Mouse (Mus musculus) C3H10T1/2 (cell line): ENCODE measurements around the gene Nol12. TPM values are rescaled to one million over a fixed set of nuclear protein-coding genes. Genes with fewer than 3 reads are reported as not detected.

Experiments
- polyA plus RNA-seq, 2 experiments: library from polyadenylated mRNA; unstranded; fragments of >200 nt; fragmentation: generic; extraction: Trizol; gene quantifications; one replicate each; pipeline ENCODE4 v1.2.1; 2012; ENCODE audit warnings: missing spikeins in 2 of 2

Nol12 gene
- polyA plus RNA-seq: 100 to 1,000 TPM; 115 to 191 TPM

DNA sequence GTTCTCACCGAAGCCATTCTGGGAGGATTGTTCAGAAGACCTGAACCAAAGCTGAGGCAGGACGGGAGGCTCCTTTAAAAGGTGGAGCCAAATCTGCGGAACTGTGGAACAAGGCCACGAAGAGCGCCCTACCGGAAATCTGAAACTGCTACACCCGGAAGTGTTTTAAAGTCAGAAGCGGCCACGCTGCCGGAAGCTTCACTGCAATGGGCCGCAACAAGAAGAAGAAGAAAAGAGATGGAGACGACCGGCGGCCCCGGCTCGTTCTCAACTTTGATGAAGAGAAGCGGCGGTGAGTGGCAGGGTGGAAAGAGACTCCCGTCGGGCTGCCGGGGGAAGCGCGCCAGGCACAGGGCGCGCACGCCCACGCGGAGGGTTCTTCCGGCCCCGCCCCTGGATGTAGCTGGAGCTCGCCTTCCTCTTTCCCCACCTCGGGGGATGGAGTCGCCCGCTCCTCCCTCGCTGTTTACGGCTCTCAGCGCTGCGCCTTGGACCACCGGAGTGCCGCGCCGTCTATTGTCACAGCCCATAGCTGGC is at the start of gene Nol12:
Gene Nol12 (plus strand): TSS at position 150 of the 537 bp plus-strand sequence.

DNA sequence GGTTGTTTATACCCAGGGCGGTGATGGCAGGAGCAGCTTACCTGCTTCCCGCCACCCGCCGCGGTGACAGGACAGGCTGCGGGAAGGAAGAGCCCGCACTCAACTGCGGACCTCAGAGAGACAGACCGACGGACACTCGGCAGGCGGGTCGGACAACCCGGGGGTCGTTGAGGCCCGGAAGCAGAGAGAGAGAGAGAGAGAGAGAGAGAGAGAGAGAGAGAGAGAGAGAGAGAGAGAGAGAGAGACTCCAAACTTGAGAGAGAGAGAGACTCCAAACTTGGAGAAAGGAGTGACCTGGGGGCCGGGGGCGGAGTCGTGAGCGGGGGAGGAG is 35.4 kb upstream of the Nol12 start, which contains the start of gene Gm49510:
Gene Gm49510 (plus strand): TSS at position 259 of the 331 bp plus-strand sequence.

DNA sequence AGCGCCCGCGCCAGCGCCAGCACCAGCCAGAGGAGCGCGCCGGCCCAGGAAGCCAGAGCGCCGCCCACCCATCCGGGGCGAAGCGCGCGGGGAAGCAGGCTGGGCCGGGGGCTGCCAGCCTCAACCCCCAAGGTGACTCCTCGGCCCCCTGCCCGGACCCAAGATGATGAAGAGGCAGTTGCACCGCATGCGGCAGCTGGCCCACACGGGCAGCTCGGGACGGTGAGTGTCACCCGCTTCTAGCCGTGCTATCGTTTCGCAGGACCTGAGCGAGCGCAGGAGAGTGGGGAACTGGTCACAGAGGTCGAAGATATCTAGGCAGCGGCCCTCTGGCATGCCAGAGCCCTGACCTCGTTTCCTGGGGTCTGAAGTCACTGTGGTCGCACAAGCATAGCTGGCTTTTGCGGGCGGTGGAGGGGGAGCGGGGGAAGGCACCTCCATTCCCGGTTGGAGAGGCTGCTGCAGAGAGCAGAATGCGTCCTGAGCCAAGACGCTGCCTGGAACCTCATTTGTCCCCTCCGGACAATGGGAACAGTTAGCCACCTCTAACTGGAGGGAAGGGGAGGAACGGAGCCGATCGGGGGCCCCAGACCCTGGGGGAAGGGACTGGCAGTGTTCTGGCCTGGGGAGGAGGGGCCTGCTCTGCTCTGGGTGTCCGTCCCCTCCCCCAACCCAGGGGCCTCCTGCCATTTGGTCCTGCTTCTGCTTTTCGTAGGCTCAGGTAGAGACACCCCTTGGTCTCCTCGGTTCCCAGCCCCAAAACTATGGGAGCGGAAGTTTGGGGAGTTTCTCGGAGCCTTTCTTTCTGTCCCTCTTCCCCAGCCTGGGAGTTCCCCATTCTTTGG is 34.8 kb upstream of the Nol12 start, which contains the start of gene Sh3bp1:
Gene Sh3bp1 (plus strand): TSS at position 29 of the 845 bp plus-strand sequence.

GRCm38 (mm10) chr15:78913632-78914090 is 21.1 kb upstream of the Nol12 start, which contains the start of gene Pdxp:
Gene Pdxp, plus strand, starts transcription at chr15:78913919.

DNA sequence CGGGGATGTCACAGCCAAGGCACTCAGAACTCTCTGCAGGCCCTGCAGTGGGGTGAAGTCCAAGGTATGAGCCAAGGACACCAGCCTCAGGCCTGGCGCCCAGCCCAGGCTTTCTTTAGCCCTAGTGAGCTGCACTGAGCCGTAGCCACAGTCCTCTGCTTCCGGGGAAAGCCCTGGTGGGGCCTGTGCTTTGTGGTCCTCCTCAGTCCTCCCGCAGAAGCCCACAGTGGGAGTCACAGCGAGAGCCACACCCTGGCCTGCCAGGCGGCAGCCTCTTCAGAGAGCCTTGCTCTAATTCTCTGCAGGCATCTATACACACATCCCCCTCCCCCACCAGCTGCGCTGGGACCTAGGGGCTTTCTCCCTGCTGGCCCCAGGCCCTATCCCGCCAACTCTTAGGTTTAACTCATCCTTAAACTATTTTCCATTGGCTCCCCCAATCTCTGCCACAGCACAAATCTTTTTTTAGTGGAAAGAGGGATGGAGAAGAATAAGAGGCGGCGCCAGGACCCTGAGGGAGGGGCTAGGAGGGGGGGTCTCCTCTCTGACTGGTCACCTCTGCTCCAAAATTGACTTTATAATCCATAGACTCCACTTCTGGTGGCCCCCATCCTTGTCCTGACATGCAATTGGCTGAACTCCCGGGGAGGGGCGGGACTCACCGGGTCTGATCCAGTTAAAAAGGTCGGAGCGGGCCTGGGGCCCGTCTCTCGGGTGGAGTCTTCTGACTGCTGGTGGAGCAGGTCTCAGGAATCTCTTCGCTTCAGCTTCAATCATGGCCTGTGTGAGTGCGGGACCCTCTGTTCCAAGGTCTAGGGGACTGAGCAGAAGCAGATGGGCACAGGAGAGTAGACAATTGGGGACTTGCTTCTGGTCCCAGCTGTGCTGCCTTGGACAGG is 8.5 kb upstream of the Nol12 start, which contains the start of gene Lgals1:
Gene Lgals1 (plus strand): TSS at position 705 of the 899 bp plus-strand sequence.

GRCm38 (mm10) chr15:78947657-78948056 is 12.9 kb downstream of the Nol12 start, which contains the start of gene Triobp:
Gene Triobp, plus strand, starts transcription at chr15:78947724.

Other genes starting within 250 kb of the Nol12 start
- under 1 TPM; 0.02 TPM for gene Elfn2, start 216.2 kb upstream of the Nol12 start, polyA plus RNA-seq
- gene Mfng, start 161.5 kb upstream of the Nol12 start, polyA plus RNA-seq: under 1 TPM in 1 of 2 experiments, not detected in 1; 0.02 TPM
- under 1 TPM; 0.21 to 0.37 TPM for gene Card10, start 131.9 kb upstream of the Nol12 start, polyA plus RNA-seq
- 100 to 1,000 TPM in 1 of 2 experiments, 10 to 100 TPM in 1; 31.8 to 120 TPM for gene Cdc42ep1, start 92.3 kb upstream of the Nol12 start, polyA plus RNA-seq
- gene Lgals2, start 79.4 kb upstream of the Nol12 start, polyA plus RNA-seq: 10 to 100 TPM in 1 of 2 experiments, 1 to 10 TPM in 1; 1.3 to 43.8 TPM
- 10 to 100 TPM; 60.0 to 88.8 TPM for gene Gga1, start 57.7 kb upstream of the Nol12 start, polyA plus RNA-seq
- gene Gm49510, start 35.3 kb upstream of the Nol12 start, polyA plus RNA-seq: under 1 TPM; 0.06 to 0.17 TPM
- gene Sh3bp1, start 35.2 kb upstream of the Nol12 start, polyA plus RNA-seq: 10 to 100 TPM; 21.2 to 57.1 TPM
- gene Pdxp, start 21.0 kb upstream of the Nol12 start, polyA plus RNA-seq: 10 to 100 TPM; 12.1 to 16.9 TPM
- gene Lgals1, start 8.2 kb upstream of the Nol12 start, polyA plus RNA-seq: over 10,000 TPM; 13,335 to 36,255 TPM
- 100 to 1,000 TPM in 1 of 2 experiments, 10 to 100 TPM in 1; 52.2 to 216 TPM for gene Triobp, start 12.8 kb downstream of the Nol12 start, polyA plus RNA-seq
- gene H1f0, start 93.5 kb downstream of the Nol12 start, polyA plus RNA-seq: 100 to 1,000 TPM; 112 to 459 TPM
- under 1 TPM in 1 of 2 experiments, not detected in 1; 0.27 TPM for gene Galr3, start 107.0 kb downstream of the Nol12 start, polyA plus RNA-seq
- 10 to 100 TPM; 48.3 to 48.9 TPM for gene Ankrd54, start 128.0 kb downstream of the Nol12 start, polyA plus RNA-seq
- 100 to 1,000 TPM; 288 to 344 TPM for gene Eif3l, start 140.2 kb downstream of the Nol12 start, polyA plus RNA-seq
- 10 to 100 TPM in 1 of 2 experiments, 1 to 10 TPM in 1; 4.5 to 14.4 TPM for gene Micall1, start 174.0 kb downstream of the Nol12 start, polyA plus RNA-seq
- 100 to 1,000 TPM; 386 to 720 TPM for gene Polr2f, start 206.1 kb downstream of the Nol12 start, polyA plus RNA-seq
- 10 to 100 TPM in 1 of 2 experiments, 1 to 10 TPM in 1; 7.6 to 28.9 TPM for gene 1700088E04Rik, start 206.3 kb downstream of the Nol12 start, polyA plus RNA-seq
- gene Sox10, start 230.3 kb downstream of the Nol12 start, polyA plus RNA-seq: under 1 TPM in 1 of 2 experiments, not detected in 1; 0.02 TPM